Mouse (Mus musculus) forebrain, embryonic 15.5 days (tissue): ENCODE results near the gene Des. TPM values are rescaled to one million over a fixed set of nuclear protein-coding genes. Genes with fewer than 3 reads are reported as not detected.
A peak's percentile ranks its signal among the peaks of the same experiment; 100 is the strongest.

ENCODE experiments used
- ATAC-seq: fragments of 200-750 bp; cut with Nextera tagmentation; replicated peaks from 2 replicates; pipeline ENCODE4 v1.8.0; 2017; ENCODE audit warnings: mild to moderate bottlenecking, moderate TSS enrichment, moderate library complexity
- H3K27ac ChIP-seq: fragments of 300-500 bp; sonication (generic); replicated peaks from 2 replicates; pipeline ENCODE4 v1.5.1; 2015; ENCODE audit warnings: mild to moderate bottlenecking, inconsistent platforms
- H3K27me3 ChIP-seq: fragments of 300-500 bp; sonication (generic); 2 replicates; pipeline ENCODE4 v1.6.1; 2015; ENCODE audit warnings: inconsistent platforms
- H3K36me3 ChIP-seq: fragments of 300-500 bp; sonication (generic); 2 replicates; pipeline ENCODE4 v1.6.1; 2015; ENCODE audit warnings: mild to moderate bottlenecking, inconsistent platforms
- H3K4me1 ChIP-seq: fragments of 300-500 bp; sonication (generic); 2 replicates; pipeline ENCODE4 v1.6.1; 2015; ENCODE audit warnings: inconsistent platforms
- H3K4me2 ChIP-seq: fragments of 300-500 bp; sonication (generic); replicated peaks from 2 replicates; pipeline ENCODE4 v1.6.1; 2015; ENCODE audit warnings: mild to moderate bottlenecking, inconsistent platforms
- H3K4me3 ChIP-seq: fragments of 300-500 bp; sonication (generic); 2 replicates; pipeline ENCODE4 v1.5.1; 2015; ENCODE audit warnings: mild to moderate bottlenecking, inconsistent platforms
- H3K9ac ChIP-seq: fragments of 300-500 bp; sonication (generic); replicated peaks from 2 replicates; pipeline ENCODE4 v1.6.1; 2015; ENCODE audit warnings: mild to moderate bottlenecking, inconsistent platforms
- H3K9me3 ChIP-seq: fragments of 300-500 bp; sonication (generic); 2 replicates; pipeline ENCODE4 v1.6.1; 2016; ENCODE audit warnings: inconsistent platforms
- WGBS: fragments of 180-500 bp; shearing (Covaris S2); methylation state at CpG from one replicate; pipeline ENCODE4 v1.1.7; 2015; ENCODE audit warnings: mixed read lengths; 5-methylcytosine and 5-hydroxymethylcytosine counted together
- polyA plus RNA-seq: library from polyadenylated mRNA; unstranded; fragments of >200 nt; fragmentation: Nextera tagmentation; extraction: Ambion mirVana; gene quantifications from 2 replicates; pipeline ENCODE4 v1.2.1, GENCODE M21; 2015

The Des gene
- polyA plus RNA-seq, 1 experiment from 2014 or later: 1.0 TPM

- H3K27ac ChIP-seq: no peak overlapping the region
- H3K4me1 ChIP-seq: peaks cover 7% of the 10 kb centered on the region; the same call in 1 of the 2 replicates
- H3K27me3 ChIP-seq: no peaks in the 10 kb centered on the region
- H3K9me3 ChIP-seq: no peaks in the 10 kb centered on the region
- no peak for ATAC-seq
- no peaks in the 10 kb centered on the region for H3K36me3 ChIP-seq
- no peak overlapping the region for H3K4me3 ChIP-seq
- 80% methylated on average over 3 of the region's 3 CpGs for WGBS
- H3K4me2 ChIP-seq: no peak overlapping the region
- no peak overlapping the region for H3K9ac ChIP-seq
These were observed 23.7 kb upstream of the Des start for GRCm38 (mm10) chr1:75336461-75336860.

GRCm38 (mm10) chr1:75337097-75337496 is 23.0 kb upstream of the Des start:
- Histone ChIP-seq H3K27me3 (no peaks in the 10 kb centered on the region), H3K9ac (no peak overlapping the region), H3K36me3 (no peaks in the 10 kb centered on the region), H3K27ac (no peak overlapping the region), H3K9me3 (no peaks in the 10 kb centered on the region), H3K4me2 (no peak overlapping the region), H3K4me1 (peaks cover 7% of the 10 kb centered on the region; the same call in 1 of the 2 replicates), H3K4me3 (no peak overlapping the region)
- 85% methylated on average over 9 of the region's 9 CpGs for WGBS
- ATAC-seq: no peak

GRCm38 (mm10) chr1:75338091-75338694 is 21.9 kb upstream of the Des start:
- Histone ChIP-seq H3K27me3 (no peaks in the 10 kb centered on the region), H3K4me2 (no peak overlapping the region), H3K9ac (no peak overlapping the region), H3K4me1 (peaks cover 7% of the 10 kb centered on the region; the same call in 1 of the 2 replicates), H3K27ac (no peak overlapping the region), H3K9me3 (no peaks in the 10 kb centered on the region), H3K4me3 (no peak overlapping the region), H3K36me3 (no peaks in the 10 kb centered on the region)
- no peak for ATAC-seq
- WGBS: 41% methylated on average over 11 of the region's 11 CpGs

- no peaks in the 10 kb centered on the region for H3K9me3 ChIP-seq
- no peak overlapping the region for H3K4me3 ChIP-seq
- no peak overlapping the region for H3K27ac ChIP-seq
- no peak for ATAC-seq
- H3K27me3 ChIP-seq: no peaks in the 10 kb centered on the region
- 39% methylated on average over 9 of the region's 9 CpGs for WGBS
- H3K9ac ChIP-seq: no peak overlapping the region
- no peaks in the 10 kb centered on the region for H3K36me3 ChIP-seq
- H3K4me1 ChIP-seq: peaks cover 8% of the 10 kb centered on the region
- H3K4me2 ChIP-seq: no peak overlapping the region
These were observed 20.8 kb upstream of the Des start for GRCm38 (mm10) chr1:75339337-75339736.

- Histone ChIP-seq H3K27me3 (no peaks in the 10 kb centered on the region), H3K4me3 (no peak overlapping the region), H3K36me3 (no peaks in the 10 kb centered on the region), H3K4me1 (peaks cover 13% of the 10 kb centered on the region), H3K27ac (no peak overlapping the region), H3K4me2 (no peak overlapping the region), H3K9ac (no peak overlapping the region), H3K9me3 (no peaks in the 10 kb centered on the region)
- 68% methylated on average over 2 of the region's 2 CpGs for WGBS
- ATAC-seq: no peak
These were observed 19.6 kb upstream of the Des start for GRCm38 (mm10) chr1:75340519-75340918.

- Histone ChIP-seq H3K4me1 (peaks cover 13% of the 10 kb centered on the region), H3K36me3 (no peaks in the 10 kb centered on the region), H3K4me2 (no peak overlapping the region), H3K9me3 (no peaks in the 10 kb centered on the region), H3K27me3 (no peaks in the 10 kb centered on the region), H3K27ac (no peak overlapping the region), H3K4me3 (no peak overlapping the region), H3K9ac (no peak overlapping the region)
- WGBS: under 1% methylated on average over 8 of the region's 8 CpGs
- peak; percentile 59; the same call in 1 of the 2 replicates for ATAC-seq
These were observed 17.2 kb upstream of the Des start for GRCm38 (mm10) chr1:75342874-75343416.

- ATAC-seq: 0 out of 2 replicates have a peak, but pooled peaks have one; percentile 36
- Histone ChIP-seq H3K36me3 (no peaks in the 10 kb centered on the region), H3K9ac (no peak overlapping the region), H3K9me3 (no peaks in the 10 kb centered on the region), H3K27ac (no peak overlapping the region), H3K27me3 (no peaks in the 10 kb centered on the region), H3K4me3 (no peak overlapping the region), H3K4me1 (peaks cover 6% of the 10 kb centered on the region; the same call in 1 of the 2 replicates), H3K4me2 (no peak overlapping the region)
- WGBS: 8% methylated on average over 15 of the region's 15 CpGs
These were observed 15.7 kb upstream of the Des start for GRCm38 (mm10) chr1:75344291-75345035.

GRCm38 (mm10) chr1:75345036-75345935 is 14.8 kb upstream of the Des start:
- no peak overlapping the region for H3K9ac ChIP-seq
- H3K36me3 ChIP-seq: no peaks in the 10 kb centered on the region
- no peak overlapping the region for H3K27ac ChIP-seq
- no peaks in the 10 kb centered on the region for H3K27me3 ChIP-seq
- H3K4me3 ChIP-seq: no peak overlapping the region
- ATAC-seq: no peak
- 32% methylated on average over 20 of the region's 20 CpGs for WGBS
- H3K9me3 ChIP-seq: no peaks in the 10 kb centered on the region
- H3K4me2 ChIP-seq: no peak overlapping the region
- H3K4me1 ChIP-seq: peaks cover 6% of the 10 kb centered on the region; the same call in 1 of the 2 replicates

GRCm38 (mm10) chr1:75347279-75347678 is 12.8 kb upstream of the Des start:
- no peak for ATAC-seq
- peaks cover 6% of the 10 kb centered on the region; the same call in 1 of the 2 replicates for H3K4me1 ChIP-seq
- no peak overlapping the region for H3K9ac ChIP-seq
- H3K36me3 ChIP-seq: no peaks in the 10 kb centered on the region
- H3K9me3 ChIP-seq: no peaks in the 10 kb centered on the region
- H3K27ac ChIP-seq: no peak overlapping the region
- H3K4me3 ChIP-seq: no peak overlapping the region
- H3K4me2 ChIP-seq: no peak overlapping the region
- H3K27me3 ChIP-seq: no peaks in the 10 kb centered on the region
- WGBS: 92% methylated on average over 5 of the region's 5 CpGs

- Histone ChIP-seq H3K4me1 (peaks cover 5% of the 10 kb centered on the region; the same call in 1 of the 2 replicates), H3K27ac (no peak overlapping the region), H3K9ac (no peak overlapping the region), H3K4me2 (no peak overlapping the region), H3K27me3 (no peaks in the 10 kb centered on the region), H3K36me3 (no peaks in the 10 kb centered on the region), H3K9me3 (no peaks in the 10 kb centered on the region), H3K4me3 (no peak overlapping the region)
- WGBS: 42% methylated on average over 5 of the region's 5 CpGs
- no peak for ATAC-seq
These were observed 10.9 kb upstream of the Des start for GRCm38 (mm10) chr1:75349275-75349674.

- H3K9me3 ChIP-seq: no peaks in the 10 kb centered on the region
- peaks cover 29% of the 10 kb centered on the region for H3K27me3 ChIP-seq
- no peak overlapping the region for H3K4me2 ChIP-seq
- ATAC-seq: no peak
- H3K36me3 ChIP-seq: no peaks in the 10 kb centered on the region
- no peak overlapping the region for H3K4me3 ChIP-seq
- no peak overlapping the region for H3K9ac ChIP-seq
- H3K27ac ChIP-seq: no peak overlapping the region
- H3K4me1 ChIP-seq: peaks cover 9% of the 10 kb centered on the region
- WGBS: 70% methylated on average over 7 of the region's 7 CpGs
These were observed 2.9 kb upstream of the Des start for GRCm38 (mm10) chr1:75357261-75357660.
